Mouse (Mus musculus): Measurements from ENCODE around the gene 4930407I10Rik. TPM values are rescaled to one million over a fixed set of nuclear protein-coding genes. Genes with fewer than 3 reads are reported as not detected.
A peak's percentile ranks its signal among the peaks of the same experiment; 100 is the strongest.

Gene 4930407I10Rik
- polyA plus RNA-seq, 1 experiment from 2014 or later: not detected

DNA sequence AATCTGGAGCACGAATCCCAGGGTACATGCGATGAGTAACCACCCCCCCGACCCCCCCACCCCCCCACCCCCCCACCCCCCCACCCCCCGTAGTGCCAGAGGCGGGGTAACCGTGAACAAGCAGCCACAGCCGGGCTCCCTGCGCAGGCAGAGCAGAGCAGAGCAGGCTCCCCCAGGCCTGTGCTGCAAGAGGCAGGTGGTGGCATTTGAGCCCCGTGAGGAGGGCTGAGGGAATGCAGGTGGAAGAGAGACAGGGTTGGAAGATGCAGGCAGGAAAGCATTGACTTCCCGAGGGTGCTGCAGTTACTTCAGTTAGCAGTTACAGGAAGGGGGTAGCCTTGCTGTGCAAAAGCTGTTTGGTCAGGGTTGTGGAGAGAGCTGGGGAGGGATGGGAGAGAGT, 28.3 kb downstream of the 4930407I10Rik start:
- POLR2A ChIA-PET: no interaction called here
- TF ChIP-seq CTCF (IDR thresholded peaks at IDR 0.05): no peak

GRCm38 (mm10) chr15:82091061-82091460, 32.1 kb downstream of the 4930407I10Rik start:
- no peak for ATAC-seq
- CTCF ChIA-PET: interaction anchor here (1.5 kb wide), 1 partner anchor 10 kb away, joined by 3 read pairs; no protein-coding TSS in a partner anchor
- in situ Hi-C loops (cut with MboI; ENCODE audit: low pct_unique_long_range_greater_than_20kb): no loop called here
- no peak for DNase-seq (ENCODE audit: low read depth, low spot score)
- TF ChIP-seq CTCF (IDR thresholded peaks at IDR 0.05): no peak
- H3K27me3 ChIP-seq: peaks cover 60% of the 10 kb centered on the region
- POLR2A ChIA-PET: no interaction called here

More for the DNA sequence above, 28.3 kb downstream of the 4930407I10Rik start:
- CTCF ChIA-PET: no interaction called here
- H3K27me3 ChIP-seq: peaks cover 61% of the 10 kb centered on the region
- in situ Hi-C loops (cut with MboI; ENCODE audit: low pct_unique_long_range_greater_than_20kb): no loop called here
- ATAC-seq (no peak), DNase-seq (ENCODE audit: low read depth, low spot score) (no peak)

GRCm38 (mm10) chr15:82106953-82107555, 48.1 kb downstream of the 4930407I10Rik start:
- TF ChIP-seq CTCF (IDR thresholded peaks at IDR 0.05): peak; percentile 90
- no peak for DNase-seq (ENCODE audit: low read depth, low spot score)
- H3K27me3 ChIP-seq: peaks cover 31% of the 10 kb centered on the region
- peak; percentile 32 for ATAC-seq
- ChIA-PET CTCF (interaction anchor here (1.4 kb wide), 1 partner anchor 45 kb away, joined by 3 read pairs; no protein-coding TSS in a partner anchor), POLR2A (no interaction called here)
- in situ Hi-C loops (cut with MboI; ENCODE audit: low pct_unique_long_range_greater_than_20kb): no loop called here

Other genes starting within 250 kb of the 4930407I10Rik start
- 27.3 TPM for gene Tob2, start 200.4 kb upstream of the 4930407I10Rik start, polyA plus RNA-seq (2021)
- 68.2 TPM for gene Phf5a, start 187.2 kb upstream of the 4930407I10Rik start, polyA plus RNA-seq (2021)
- gene Aco2, start 186.8 kb upstream of the 4930407I10Rik start, polyA plus RNA-seq (2021): 559 TPM
- 154 TPM for gene Polr3h, start 132.9 kb upstream of the 4930407I10Rik start, polyA plus RNA-seq (2021)
- 24.9 TPM for gene Csdc2, start 122.4 kb upstream of the 4930407I10Rik start, polyA plus RNA-seq (2021)
- gene Pmm1, start 98.2 kb upstream of the 4930407I10Rik start, polyA plus RNA-seq (2021): 97.0 TPM
- not detected for gene 1700029P11Rik, start 78.6 kb upstream of the 4930407I10Rik start, polyA plus RNA-seq (2021)
- gene Xrcc6, start 71.3 kb upstream of the 4930407I10Rik start, polyA plus RNA-seq (2021): 48.0 TPM
- 57.0 TPM for gene Desi1, start 25.3 kb upstream of the 4930407I10Rik start, polyA plus RNA-seq (2021)
- gene Snu13, start 11.6 kb upstream of the 4930407I10Rik start, polyA plus RNA-seq (2021): 120 TPM
- gene Mei1, start 10.8 kb downstream of the 4930407I10Rik start, polyA plus RNA-seq (2021): not detected
- gene Ccdc134, start 68.8 kb downstream of the 4930407I10Rik start, polyA plus RNA-seq (2021): 18.0 TPM
- 84.6 TPM for gene Srebf2, start 88.0 kb downstream of the 4930407I10Rik start, polyA plus RNA-seq (2021)
- 0.09 TPM for gene Shisa8, start 153.7 kb downstream of the 4930407I10Rik start, polyA plus RNA-seq (2021)
- 0.03 TPM for gene Tnfrsf13c, start 165.2 kb downstream of the 4930407I10Rik start, polyA plus RNA-seq (2021)
- 17.7 TPM for gene Cenpm, start 185.6 kb downstream of the 4930407I10Rik start, polyA plus RNA-seq (2021)
- not detected for gene 1500009C09Rik, start 193.2 kb downstream of the 4930407I10Rik start, polyA plus RNA-seq (2021)
- 2.0 TPM for gene Sept3, start 215.7 kb downstream of the 4930407I10Rik start, polyA plus RNA-seq (2021)
- gene Wbp2nl, start 239.8 kb downstream of the 4930407I10Rik start, polyA plus RNA-seq (2021): not detected